Mouse (Mus musculus) forebrain, embryonic 12.5 days (tissue): ENCODE data around the gene Maml2. TPM values are rescaled to one million over a fixed set of nuclear protein-coding genes. Genes with fewer than 3 reads are reported as not detected.

Experiments
- ATAC-seq: fragments of 200-750 bp; cut with Nextera tagmentation; 2 replicates; pipeline ENCODE4 v1.8.0; 2017; ENCODE audit warnings: moderate TSS enrichment; ENCODE audit not compliant: low FRiP score
- H3K27ac ChIP-seq: fragments of 300-500 bp; sonication (generic); 2 replicates; pipeline ENCODE4 v1.5.1; 2016; ENCODE audit warnings: mild to moderate bottlenecking
- H3K27me3 ChIP-seq: fragments of 300-500 bp; sonication (generic); 2 replicates; pipeline ENCODE4 v1.6.1; 2016; ENCODE audit warnings: mild to moderate bottlenecking
- H3K36me3 ChIP-seq: fragments of 300-500 bp; sonication (generic); replicated peaks from 2 replicates; pipeline ENCODE4 v1.6.1; 2016; ENCODE audit warnings: mild to moderate bottlenecking
- H3K4me1 ChIP-seq: fragments of 300-500 bp; sonication (generic); 2 replicates; pipeline ENCODE4 v1.6.1; 2016
- H3K4me2 ChIP-seq: fragments of 300-500 bp; sonication (generic); 2 replicates; pipeline ENCODE4 v1.6.1; 2016; ENCODE audit warnings: mild to moderate bottlenecking, moderate library complexity
- H3K4me3 ChIP-seq: fragments of 300-500 bp; sonication (generic); replicated peaks from 2 replicates; pipeline ENCODE4 v1.5.1; 2016; ENCODE audit warnings: mild to moderate bottlenecking
- H3K9ac ChIP-seq: fragments of 300-500 bp; sonication (generic); 2 replicates; pipeline ENCODE4 v1.6.1; 2016; ENCODE audit warnings: mild to moderate bottlenecking
- H3K9me3 ChIP-seq: fragments of 300-500 bp; sonication (generic); 2 replicates; pipeline ENCODE4 v1.6.1; 2016
- WGBS: fragments of 180-500 bp; shearing (Covaris S2); methylation state at CpG from one replicate; pipeline ENCODE4 v1.1.7; 2016; 5-methylcytosine and 5-hydroxymethylcytosine counted together
- polyA plus RNA-seq: library from polyadenylated mRNA; unstranded; fragments of >200 nt; fragmentation: Nextera tagmentation; extraction: Ambion mirVana; gene quantifications from 2 replicates; pipeline ENCODE4 v1.2.1, GENCODE M21; 2016

Gene Maml2
- polyA plus RNA-seq, 1 experiment from 2014 or later: 10.4 TPM

GRCm38 (mm10) chr9:13574059-13574458, 276.3 kb downstream of the Maml2 start:
- Histone ChIP-seq H3K4me2 (no peak overlapping the region), H3K27ac (no peak overlapping the region), H3K36me3 (no peaks in the 10 kb centered on the region; the same call in 1 of the 2 replicates), H3K4me1 (peaks cover 13% of the 10 kb centered on the region), H3K27me3 (peaks cover 20% of the 10 kb centered on the region; the same call in 1 of the 2 replicates), H3K4me3 (no peak overlapping the region), H3K9ac (no peak overlapping the region), H3K9me3 (peaks cover 6% of the 10 kb centered on the region; the same call in 1 of the 2 replicates)
- no peak for ATAC-seq
- 84% methylated on average over 5 of the region's 5 CpGs for WGBS

- no peaks in the 10 kb centered on the region; the same call in 1 of the 2 replicates for H3K36me3 ChIP-seq
- no peak overlapping the region for H3K4me3 ChIP-seq
- H3K9me3 ChIP-seq: peaks cover 6% of the 10 kb centered on the region; the same call in 1 of the 2 replicates
- ATAC-seq: no peak
- H3K27me3 ChIP-seq: peaks cover 21% of the 10 kb centered on the region; the same call in 1 of the 2 replicates
- H3K9ac ChIP-seq: no peak overlapping the region
- no peak overlapping the region for H3K27ac ChIP-seq
- no peak overlapping the region for H3K4me2 ChIP-seq
- H3K4me1 ChIP-seq: peaks cover 13% of the 10 kb centered on the region
- WGBS: 70% methylated on average over 2 of the region's 2 CpGs
These were observed 277.2 kb downstream of the Maml2 start for GRCm38 (mm10) chr9:13574913-13575312.

- Histone ChIP-seq H3K9me3 (peaks cover 6% of the 10 kb centered on the region; the same call in 1 of the 2 replicates), H3K36me3 (no peaks in the 10 kb centered on the region; the same call in 1 of the 2 replicates), H3K27me3 (peaks cover 21% of the 10 kb centered on the region; the same call in 1 of the 2 replicates), H3K4me2 (no peak overlapping the region), H3K4me3 (no peak overlapping the region), H3K27ac (no peak overlapping the region), H3K9ac (no peak overlapping the region), H3K4me1 (peaks cover 13% of the 10 kb centered on the region)
- WGBS: 53% methylated on average over 1 of the region's 1 CpGs
- ATAC-seq: no peak
These were observed 279.4 kb downstream of the Maml2 start for GRCm38 (mm10) chr9:13577150-13577549.

- Histone ChIP-seq H3K27ac (no peak overlapping the region), H3K9ac (no peak overlapping the region), H3K9me3 (no peaks in the 10 kb centered on the region), H3K4me1 (peaks cover 30% of the 10 kb centered on the region), H3K36me3 (no peaks in the 10 kb centered on the region), H3K4me3 (no peak overlapping the region), H3K4me2 (no peak overlapping the region), H3K27me3 (peaks cover 7% of the 10 kb centered on the region; the same call in 1 of the 2 replicates)
- no peak for ATAC-seq
- 83% methylated on average over 5 of the region's 5 CpGs for WGBS
These were observed 283.4 kb downstream of the Maml2 start for GRCm38 (mm10) chr9:13581184-13581583.

- no peak overlapping the region for H3K27ac ChIP-seq
- 0 out of 2 replicates have a peak, but pooled peaks cover 1% of the 10 kb centered on the region for H3K27me3 ChIP-seq
- H3K4me2 ChIP-seq: no peak overlapping the region
- no peaks in the 10 kb centered on the region for H3K36me3 ChIP-seq
- peaks cover 26% of the 10 kb centered on the region for H3K4me1 ChIP-seq
- no peak overlapping the region for H3K9ac ChIP-seq
- ATAC-seq: no peak
- WGBS: 45% methylated on average over 5 of the region's 5 CpGs
- no peak overlapping the region for H3K4me3 ChIP-seq
- H3K9me3 ChIP-seq: no peaks in the 10 kb centered on the region
These were observed 286.2 kb downstream of the Maml2 start for GRCm38 (mm10) chr9:13583952-13584351.

- WGBS: 73% methylated on average over 3 of the region's 3 CpGs
- ATAC-seq: 0 out of 2 replicates have a peak, but pooled peaks have one; percentile 20
- H3K27ac ChIP-seq: no peak overlapping the region
These were observed 286.7 kb downstream of the Maml2 start for GRCm38 (mm10) chr9:13584435-13584834.

GRCm38 (mm10) chr9:13587085-13587933, 289.6 kb downstream of the Maml2 start:
- H3K9me3 ChIP-seq: no peaks in the 10 kb centered on the region
- 76% methylated on average over 9 of the region's 9 CpGs for WGBS
- ATAC-seq: no peak
- H3K4me1 ChIP-seq: peaks cover 26% of the 10 kb centered on the region
- H3K4me3 ChIP-seq: no peak overlapping the region
- H3K27ac ChIP-seq: no peak overlapping the region
- no peaks in the 10 kb centered on the region for H3K36me3 ChIP-seq
- no peak overlapping the region for H3K4me2 ChIP-seq
- H3K9ac ChIP-seq: no peak overlapping the region
- H3K27me3 ChIP-seq: no peaks in the 10 kb centered on the region

More at GRCm38 (mm10) chr9:13584435-13584834, 286.7 kb downstream of the Maml2 start:
- Histone ChIP-seq H3K4me2 (no peak overlapping the region), H3K4me1 (peaks cover 26% of the 10 kb centered on the region), H3K36me3 (no peaks in the 10 kb centered on the region), H3K9ac (no peak overlapping the region), H3K27me3 (no peaks in the 10 kb centered on the region), H3K4me3 (no peak overlapping the region), H3K9me3 (no peaks in the 10 kb centered on the region)

- H3K9me3 ChIP-seq: no peaks in the 10 kb centered on the region
- H3K4me3 ChIP-seq: no peak overlapping the region
- no peaks in the 10 kb centered on the region for H3K27me3 ChIP-seq
- H3K9ac ChIP-seq: no peak overlapping the region
- no peak for ATAC-seq
- H3K4me1 ChIP-seq: peaks cover 20% of the 10 kb centered on the region
- no peak overlapping the region for H3K4me2 ChIP-seq
- no peaks in the 10 kb centered on the region for H3K36me3 ChIP-seq
- no peak overlapping the region for H3K27ac ChIP-seq
- 90% methylated on average over 1 of the region's 1 CpGs for WGBS
These were observed 291.0 kb downstream of the Maml2 start for GRCm38 (mm10) chr9:13588786-13589185.

- WGBS: 92% methylated on average over 10 of the region's 10 CpGs
- H3K9ac ChIP-seq: no peak overlapping the region
- no peak overlapping the region for H3K4me2 ChIP-seq
- no peak overlapping the region for H3K4me3 ChIP-seq
- H3K27ac ChIP-seq: no peak overlapping the region
- H3K4me1 ChIP-seq: peaks cover 1% of the 10 kb centered on the region; the same call in 1 of the 2 replicates
- no peak for ATAC-seq
- no peaks in the 10 kb centered on the region for H3K9me3 ChIP-seq
- no peaks in the 10 kb centered on the region for H3K27me3 ChIP-seq
- H3K36me3 ChIP-seq: no peaks in the 10 kb centered on the region
These were observed 294.9 kb downstream of the Maml2 start for GRCm38 (mm10) chr9:13592701-13593100.

GRCm38 (mm10) chr9:13597736-13598135, 300.0 kb downstream of the Maml2 start:
- Histone ChIP-seq H3K36me3 (no peaks in the 10 kb centered on the region), H3K27me3 (no peaks in the 10 kb centered on the region), H3K9me3 (no peaks in the 10 kb centered on the region), H3K4me3 (no peak overlapping the region), H3K27ac (no peak overlapping the region), H3K4me1 (no peaks in the 10 kb centered on the region), H3K9ac (no peak overlapping the region), H3K4me2 (no peak overlapping the region)
- ATAC-seq: no peak
- WGBS: 87% methylated on average over 6 of the region's 6 CpGs

GRCm38 (mm10) chr9:13598596-13599333, 301.0 kb downstream of the Maml2 start:
- Histone ChIP-seq H3K4me2 (no peak overlapping the region), H3K9ac (no peak overlapping the region), H3K27ac (no peak overlapping the region), H3K9me3 (no peaks in the 10 kb centered on the region), H3K36me3 (no peaks in the 10 kb centered on the region), H3K4me3 (no peak overlapping the region), H3K4me1 (no peaks in the 10 kb centered on the region), H3K27me3 (no peaks in the 10 kb centered on the region)
- WGBS: 80% methylated on average over 4 of the region's 4 CpGs
- ATAC-seq: no peak

GRCm38 (mm10) chr9:13599334-13599614, 301.5 kb downstream of the Maml2 start:
- no peak overlapping the region for H3K4me2 ChIP-seq
- 79% methylated on average over 3 of the region's 3 CpGs for WGBS
- no peak overlapping the region for H3K27ac ChIP-seq
- H3K4me3 ChIP-seq: no peak overlapping the region
- no peaks in the 10 kb centered on the region for H3K9me3 ChIP-seq
- no peak overlapping the region for H3K9ac ChIP-seq
- H3K36me3 ChIP-seq: no peaks in the 10 kb centered on the region
- H3K4me1 ChIP-seq: no peaks in the 10 kb centered on the region
- no peak for ATAC-seq
- no peaks in the 10 kb centered on the region for H3K27me3 ChIP-seq
